18 mouse cellular contexts compared by ENCODE assay signal in the genomic region with DNA sequence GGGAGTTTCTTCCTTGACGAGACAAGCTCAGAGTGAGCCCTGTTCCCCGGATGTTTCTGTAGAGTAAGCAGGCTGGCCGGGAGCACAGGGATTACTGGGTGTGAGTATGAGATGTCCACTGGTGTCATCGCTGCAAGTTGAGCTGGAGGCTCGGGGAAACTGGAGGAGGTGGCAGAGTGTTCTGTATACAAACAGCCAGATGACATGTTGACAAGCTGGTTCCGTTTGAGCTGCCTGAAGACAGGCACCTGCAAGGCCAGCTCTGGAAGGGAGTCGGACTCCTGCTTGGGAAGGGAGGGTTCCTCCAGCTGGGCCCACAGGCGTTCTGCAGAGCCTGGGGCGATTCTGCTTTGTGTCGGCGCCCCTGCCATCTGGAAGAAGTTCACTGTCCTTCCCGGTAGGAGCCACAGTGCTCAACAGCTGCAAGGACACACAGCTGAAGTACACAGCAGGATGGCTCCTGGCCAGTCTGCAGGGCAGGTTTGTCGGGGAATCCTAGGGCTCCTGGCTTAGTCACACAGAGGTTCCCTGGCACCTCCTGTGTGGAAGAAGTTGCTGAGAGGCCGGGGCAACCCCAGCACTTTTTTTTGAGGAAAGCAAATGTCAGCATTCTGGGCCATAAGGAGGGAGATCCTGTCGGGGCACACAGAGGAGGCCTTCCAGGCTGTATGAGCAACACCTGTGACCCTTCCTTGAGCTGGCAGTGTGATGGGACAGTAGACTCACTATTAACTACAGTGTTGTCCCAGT. TPM values are rescaled to one million over a fixed set of nuclear protein-coding genes. Genes with fewer than 3 reads are reported as not detected.
A peak's percentile ranks its signal among the peaks of the same experiment; 100 is the strongest.
DNase-seq lines count a peak whose midpoint lies in the region; ATAC-seq and TF ChIP-seq lines count a peak whose summit lies in the region.
"Had no signal": no experiment of that assay in that cellular context is flagged by ENCODE, and none has a peak within 500 bp of the region (broad histone marks: within the 10 kb centered on the region; RNA-seq: fewer than 3 reads in every experiment).

No protein-coding gene starts in this region.

- peak; percentile 54 for DNase-seq in cerebellum, adult 11-12 months
- no peak for DNase-seq in cerebellum, adult 11 months
- no peak for DNase-seq in heart, postnatal 4 days
- peak; percentile 12 for DNase-seq in liver, postnatal 0 days
- DNase-seq in gastrocnemius, postnatal 25 days = peak; percentile 54
- no peak for DNase-seq in kidney, adult 9 months
- DNase-seq: adrenal gland, postnatal 25 days; kidney, adult 8-10 months; right cerebral cortex, postnatal 14 days had no signal

- 76% methylated on average over 15 of the region's 15 CpGs for WGBS in heart, embryonic 13.5 days
- 83% methylated on average over 15 of the region's 15 CpGs for WGBS in liver, postnatal 0 days (ENCODE audit: insufficient replicate concordance)
- 83% methylated on average over 15 of the region's 15 CpGs for WGBS in liver, embryonic 12.5 days (ENCODE audit: insufficient replicate concordance)

- no peak for ATAC-seq in heart, embryonic 13.5 days (ENCODE audit: extremely low read depth, insufficient number of reproducible peaks, low FRiP score, low TSS enrichment)
- ATAC-seq in liver, postnatal 0 days = no peak
- no peak for ATAC-seq in liver, embryonic 12.5 days
- ATAC-seq: forebrain, embryonic 14.5 days; midbrain, embryonic 15.5 days had no signal

- no peaks in the 10 kb centered on the region for H3K9me3 ChIP-seq in heart, embryonic 13.5 days
- no peaks in the 10 kb centered on the region for H3K9me3 ChIP-seq in liver, postnatal 0 days (ENCODE audit: low read length)
- H3K9me3 ChIP-seq in liver, embryonic 12.5 days (replicated peaks) = no peaks in the 10 kb centered on the region
- H3K9me3 ChIP-seq: embryonic facial prominence, embryonic 12.5 days; midbrain, embryonic 15.5 days; neural tube, embryonic 15.5 days had no signal

- H3K4me3 ChIP-seq in heart, embryonic 13.5 days = no peak overlapping the region
- no peak overlapping the region for H3K4me3 ChIP-seq in liver, postnatal 0 days (ENCODE audit: low read depth, low read length)
- no peak overlapping the region for H3K4me3 ChIP-seq in liver, embryonic 12.5 days
- H3K4me3 ChIP-seq: embryonic facial prominence, embryonic 12.5 days; midbrain, embryonic 15.5 days; neural tube, embryonic 15.5 days had no signal

- no peak for TF ChIP-seq EP300 in liver, postnatal 0 days (IDR thresholded peaks at IDR 0.05; ENCODE audit: low read depth)

- H3K4me1 ChIP-seq in heart, embryonic 13.5 days = peaks cover 43% of the 10 kb centered on the region
- H3K4me1 ChIP-seq in liver, postnatal 0 days (ENCODE audit: insufficient read depth) = peaks cover 26% of the 10 kb centered on the region
- peaks cover 53% of the 10 kb centered on the region for H3K4me1 ChIP-seq in liver, embryonic 12.5 days

- no peak overlapping the region for H3K4me2 ChIP-seq in heart, embryonic 13.5 days
- no peak overlapping the region for H3K4me2 ChIP-seq in liver, postnatal 0 days (ENCODE audit: low read depth, low read length)
- H3K4me2 ChIP-seq in liver, embryonic 12.5 days = no peak overlapping the region
- H3K4me2 ChIP-seq: embryonic facial prominence, embryonic 12.5 days; midbrain, embryonic 15.5 days; neural tube, embryonic 15.5 days had no signal

- H3K27me3 ChIP-seq in heart, embryonic 13.5 days (replicated peaks) = no peaks in the 10 kb centered on the region
- no peaks in the 10 kb centered on the region for H3K27me3 ChIP-seq in liver, postnatal 0 days (ENCODE audit: insufficient read depth, low read length)
- no peaks in the 10 kb centered on the region for H3K27me3 ChIP-seq in liver, embryonic 12.5 days (replicated peaks)
- H3K27me3 ChIP-seq: embryonic facial prominence, embryonic 12.5 days; midbrain, embryonic 15.5 days; neural tube, embryonic 15.5 days had no signal

- TF ChIP-seq CTCF in liver, postnatal 0 days (IDR thresholded peaks at IDR 0.05; ENCODE audit: low read depth) = no peak

- peaks cover 51% of the 10 kb centered on the region for H3K36me3 ChIP-seq in heart, embryonic 13.5 days
- H3K36me3 ChIP-seq in liver, postnatal 0 days (replicated peaks; ENCODE audit: insufficient read depth, low read length) = peaks cover 38% of the 10 kb centered on the region
- peaks cover 64% of the 10 kb centered on the region for H3K36me3 ChIP-seq in liver, embryonic 12.5 days
- H3K36me3 ChIP-seq: midbrain, embryonic 15.5 days had no signal

- H3K27ac ChIP-seq in heart, embryonic 13.5 days (replicated peaks) = no peak overlapping the region
- no peak overlapping the region for H3K27ac ChIP-seq in liver, postnatal 0 days (ENCODE audit: low read depth)
- H3K27ac ChIP-seq in liver, embryonic 12.5 days = no peak overlapping the region
- H3K27ac ChIP-seq: embryonic facial prominence, embryonic 12.5 days; midbrain, embryonic 15.5 days; neural tube, embryonic 15.5 days had no signal

- 0 out of 2 replicates have a peak overlapping the region, but pooled peaks have one; percentile 6 for H3K9ac ChIP-seq in heart, embryonic 13.5 days
- H3K9ac ChIP-seq in liver, postnatal 0 days (replicated peaks) = no peak overlapping the region
- no peak overlapping the region for H3K9ac ChIP-seq in liver, embryonic 12.5 days
- H3K9ac ChIP-seq: midbrain, embryonic 15.5 days; neural tube, embryonic 15.5 days had no signal

RNA-seq across cellular contexts. Expression of a gene that starts 3.6 kb away (rescaled TPM):
- polyA plus RNA-seq in heart, embryonic 13.5 days (2015; fragmentation: Nextera tagmentation; extraction: Ambion mirVana) = 150 and 157 TPM in 2 replicates
- total RNA-seq in heart, postnatal 4 days (2021) = 100 to 1,000 TPM in 1 of 2 experiments, 10 to 100 TPM in 1; 90.4 to 104 TPM
- 96.6 and 105 TPM in 2 replicates for polyA plus RNA-seq in liver, postnatal 0 days (2015; fragmentation: Nextera tagmentation; extraction: Ambion mirVana)
- 163 and 165 TPM in 2 replicates for polyA plus RNA-seq in liver, embryonic 12.5 days (2016; fragmentation: Nextera tagmentation; extraction: Ambion mirVana)
- total RNA-seq in gastrocnemius, postnatal 25 days (2021) = 100 to 1,000 TPM in 1 of 2 experiments, 10 to 100 TPM in 1; 71.2 to 105 TPM

RNA-seq across cellular contexts. Expression of a gene that starts 17.8 kb away (rescaled TPM):
- polyA plus RNA-seq in heart, embryonic 13.5 days (2015; fragmentation: Nextera tagmentation; extraction: Ambion mirVana) = 31.8 and 35.0 TPM in 2 replicates
- 10 to 100 TPM; 23.8 to 25.9 TPM for total RNA-seq in heart, postnatal 4 days (2021)
- polyA plus RNA-seq in liver, postnatal 0 days (2015; fragmentation: Nextera tagmentation; extraction: Ambion mirVana) = 6.5 and 7.5 TPM in 2 replicates
- 13.4 and 15.0 TPM in 2 replicates for polyA plus RNA-seq in liver, embryonic 12.5 days (2016; fragmentation: Nextera tagmentation; extraction: Ambion mirVana)
- total RNA-seq in gastrocnemius, postnatal 25 days (2021) = 10 to 100 TPM; 10.7 to 11.1 TPM

RNA-seq across cellular contexts. Expression of a gene that starts 27.7 kb away (rescaled TPM):
- 0.05 and 0.20 TPM in 2 replicates for polyA plus RNA-seq in heart, embryonic 13.5 days (2015; fragmentation: Nextera tagmentation; extraction: Ambion mirVana)
- 1 to 10 TPM; 2.0 TPM for total RNA-seq in heart, postnatal 4 days (2021)
- not detected in 2 replicates for polyA plus RNA-seq in liver, postnatal 0 days (2015; fragmentation: Nextera tagmentation; extraction: Ambion mirVana)
- not detected in 2 replicates for polyA plus RNA-seq in liver, embryonic 12.5 days (2016; fragmentation: Nextera tagmentation; extraction: Ambion mirVana)
- under 1 TPM; 0.15 to 0.16 TPM for total RNA-seq in gastrocnemius, postnatal 25 days (2021)
- total RNA-seq: granulocyte monocyte progenitor cell, adult 5-6 weeks; hematopoietic stem cell, adult 5-6 weeks had no signal

RNA-seq across cellular contexts. Expression of a gene that starts 40.3 kb away (rescaled TPM):
- polyA plus RNA-seq in heart, embryonic 13.5 days (2015; fragmentation: Nextera tagmentation; extraction: Ambion mirVana) = 0.05 TPM in 1 of 2 replicates, not detected in the other
- total RNA-seq in heart, postnatal 4 days (2021) = not detected
- not detected in 2 replicates for polyA plus RNA-seq in liver, postnatal 0 days (2015; fragmentation: Nextera tagmentation; extraction: Ambion mirVana)
- not detected in 2 replicates for polyA plus RNA-seq in liver, embryonic 12.5 days (2016; fragmentation: Nextera tagmentation; extraction: Ambion mirVana)
- not detected for total RNA-seq in gastrocnemius, postnatal 25 days (2021)
- total RNA-seq: hematopoietic stem cell, adult 5-6 weeks had no signal
- polyA plus RNA-seq: forebrain, embryonic 14.5 days; liver, embryonic 16.5 days had no signal

RNA-seq across cellular contexts. Expression of a gene that starts 54.2 kb away (rescaled TPM):
- polyA plus RNA-seq in heart, embryonic 13.5 days (2015; fragmentation: Nextera tagmentation; extraction: Ambion mirVana) = 4.6 and 5.0 TPM in 2 replicates
- total RNA-seq in heart, postnatal 4 days (2021) = 1 to 10 TPM; 7.6 to 7.8 TPM
- polyA plus RNA-seq in liver, postnatal 0 days (2015; fragmentation: Nextera tagmentation; extraction: Ambion mirVana) = 0.95 and 1.0 TPM in 2 replicates
- 2.9 and 3.3 TPM in 2 replicates for polyA plus RNA-seq in liver, embryonic 12.5 days (2016; fragmentation: Nextera tagmentation; extraction: Ambion mirVana)
- 1 to 10 TPM; 5.1 to 6.1 TPM for total RNA-seq in gastrocnemius, postnatal 25 days (2021)

Comparison
In these comparisons a context has a peak if more than half of its experiments do, and no peak if none do; other contexts are left out.
1. DNase-seq: peak in cerebellum, adult 11-12 months (single experiment), liver, postnatal 0 days (single experiment) and gastrocnemius, postnatal 25 days (single experiment); none in cerebellum, adult 11 months (single experiment), heart, postnatal 4 days (single experiment) and kidney, adult 9 months (single experiment).